Mouse (Mus musculus) hindbrain, embryonic 11.5 days (tissue): ENCODE results near the gene Ttc28. TPM values are rescaled to one million over a fixed set of nuclear protein-coding genes. Genes with fewer than 3 reads are reported as not detected.

ENCODE experiments used
- ATAC-seq: fragments of 200-750 bp; cut with Nextera tagmentation; 2 replicates; pipeline ENCODE4 v1.8.0; 2017; ENCODE audit warnings: mild to moderate bottlenecking, moderate TSS enrichment, moderate library complexity; ENCODE audit not compliant: low FRiP score
- DNase-seq: peaks from one replicate; pipeline ENCODE4 v3.0.0-alpha.2; 2015; ENCODE audit warnings: low spot score
- H3K27ac ChIP-seq: fragments of 300-500 bp; sonication (generic); 2 replicates; pipeline ENCODE4 v1.5.1; 2014; ENCODE audit warnings: mild to moderate bottlenecking, low read depth, low read length
- H3K27me3 ChIP-seq: fragments of 300-500 bp; sonication (generic); 2 replicates; pipeline ENCODE4 v1.6.1; 2014; ENCODE audit warnings: mild to moderate bottlenecking, low read length, moderate library complexity, mixed read lengths; ENCODE audit not compliant: control insufficient read depth, insufficient read depth
- H3K36me3 ChIP-seq: fragments of 300-500 bp; sonication (generic); 2 replicates; pipeline ENCODE4 v1.6.1; 2014; ENCODE audit warnings: mild to moderate bottlenecking, low read length, moderate library complexity, mixed read lengths; ENCODE audit not compliant: control insufficient read depth, insufficient read depth
- H3K4me1 ChIP-seq: fragments of 300-500 bp; sonication (generic); replicated peaks from 2 replicates; pipeline ENCODE4 v1.6.1; 2014; ENCODE audit warnings: low read length, mixed read lengths; ENCODE audit not compliant: control insufficient read depth, insufficient read depth
- H3K4me2 ChIP-seq: fragments of 300-500 bp; sonication (generic); replicated peaks from 2 replicates; pipeline ENCODE4 v1.6.1; 2014; ENCODE audit warnings: mild to moderate bottlenecking, low read depth, low read length
- H3K4me3 ChIP-seq: fragments of 300-500 bp; sonication (generic); 2 replicates; pipeline ENCODE4 v1.5.1; 2014; ENCODE audit warnings: low read depth, low read length
- H3K9ac ChIP-seq: fragments of 300-500 bp; sonication (generic); 2 replicates; pipeline ENCODE4 v1.6.1; 2014; ENCODE audit warnings: low read depth, low read length
- H3K9me3 ChIP-seq: fragments of 300-500 bp; sonication (generic); 2 replicates; pipeline ENCODE4 v1.6.1; 2016; ENCODE audit warnings: low read length; ENCODE audit not compliant: control insufficient read depth
- whole genome bisulfite sequencing: fragments of 180-500 bp; shearing (Covaris S2); extraction: QIAGEN DNeasy Blood & Tissue Kit; methylation state at CpG from one replicate; pipeline ENCODE4 v1.1.7; 2014; 5-methylcytosine and 5-hydroxymethylcytosine counted together
- polyA plus RNA-seq: library from polyadenylated mRNA; unstranded; fragments of >200 nt; fragmentation: Nextera tagmentation; extraction: Ambion mirVana; gene quantifications from 2 replicates; pipeline ENCODE4 v1.2.1, GENCODE M21; 2014

Ttc28 gene
- polyA plus RNA-seq, 1 experiment from 2014 or later: 15.6 TPM

GRCm38 (mm10) chr5:110960067-110960466, 80.5 kb downstream of the Ttc28 start:
- Histone ChIP-seq H3K9ac (no peak overlapping the region), H3K4me1 (no peaks in the 10 kb centered on the region), H3K27me3 (no peaks in the 10 kb centered on the region), H3K4me3 (no peak overlapping the region), H3K27ac (no peak overlapping the region), H3K36me3 (no peaks in the 10 kb centered on the region), H3K4me2 (no peak overlapping the region), H3K9me3 (no peaks in the 10 kb centered on the region)
- DNase-seq (no peak), ATAC-seq (no peak)
- whole genome bisulfite sequencing: 48% methylated on average over 4 of the region's 4 CpGs

- Histone ChIP-seq H3K4me3 (no peak overlapping the region), H3K9ac (no peak overlapping the region), H3K4me2 (no peak overlapping the region), H3K27ac (no peak overlapping the region), H3K36me3 (no peaks in the 10 kb centered on the region), H3K27me3 (no peaks in the 10 kb centered on the region), H3K9me3 (no peaks in the 10 kb centered on the region), H3K4me1 (no peaks in the 10 kb centered on the region)
- DNase-seq (no peak), ATAC-seq (no peak)
- 87% methylated on average over 4 of the region's 4 CpGs for WGBS
These were observed 81.3 kb downstream of the Ttc28 start for GRCm38 (mm10) chr5:110960890-110961289.

- no peaks in the 10 kb centered on the region for H3K9me3 ChIP-seq
- no peaks in the 10 kb centered on the region for H3K36me3 ChIP-seq
- H3K4me1 ChIP-seq: no peaks in the 10 kb centered on the region
- H3K9ac ChIP-seq: no peak overlapping the region
- H3K27me3 ChIP-seq: no peaks in the 10 kb centered on the region
- ATAC-seq (no peak), DNase-seq (no peak)
- WGBS: 78% methylated on average over 11 of the region's 11 CpGs
- no peak overlapping the region for H3K4me3 ChIP-seq
- no peak overlapping the region for H3K27ac ChIP-seq
- H3K4me2 ChIP-seq: no peak overlapping the region
These were observed 88.0 kb downstream of the Ttc28 start for GRCm38 (mm10) chr5:110967483-110968055.

GRCm38 (mm10) chr5:110968566-110968965, 89.0 kb downstream of the Ttc28 start:
- H3K4me1 ChIP-seq: no peaks in the 10 kb centered on the region
- no peaks in the 10 kb centered on the region for H3K27me3 ChIP-seq
- H3K9ac ChIP-seq: no peak overlapping the region
- ATAC-seq: no peak
- H3K9me3 ChIP-seq: no peaks in the 10 kb centered on the region
- H3K4me3 ChIP-seq: no peak overlapping the region
- H3K36me3 ChIP-seq: no peaks in the 10 kb centered on the region
- no peak overlapping the region for H3K4me2 ChIP-seq
- H3K27ac ChIP-seq: no peak overlapping the region
- DNase-seq: no peak
- WGBS: 71% methylated on average over 1 of the region's 1 CpGs

- Histone ChIP-seq H3K9me3 (no peaks in the 10 kb centered on the region), H3K27ac (no peak overlapping the region), H3K9ac (no peak overlapping the region), H3K27me3 (no peaks in the 10 kb centered on the region), H3K4me2 (no peak overlapping the region), H3K4me1 (no peaks in the 10 kb centered on the region), H3K4me3 (no peak overlapping the region), H3K36me3 (no peaks in the 10 kb centered on the region)
- ATAC-seq (no peak), DNase-seq (no peak)
- 85% methylated on average over 9 of the region's 9 CpGs for WGBS
These were observed 90.7 kb downstream of the Ttc28 start for GRCm38 (mm10) chr5:110970162-110970780.

GRCm38 (mm10) chr5:110976721-110977120, 97.1 kb downstream of the Ttc28 start:
- H3K9ac ChIP-seq: no peak overlapping the region
- H3K4me1 ChIP-seq: no peaks in the 10 kb centered on the region
- DNase-seq (no peak), ATAC-seq (no peak)
- no peaks in the 10 kb centered on the region for H3K36me3 ChIP-seq
- no peaks in the 10 kb centered on the region for H3K9me3 ChIP-seq
- H3K27me3 ChIP-seq: no peaks in the 10 kb centered on the region
- WGBS: 90% methylated on average over 7 of the region's 7 CpGs
- H3K27ac ChIP-seq: no peak overlapping the region
- H3K4me2 ChIP-seq: no peak overlapping the region
- H3K4me3 ChIP-seq: no peak overlapping the region

- H3K9ac ChIP-seq: no peak overlapping the region
- no peak for ATAC-seq
- H3K4me3 ChIP-seq: no peak overlapping the region
These were observed 98.2 kb downstream of the Ttc28 start for GRCm38 (mm10) chr5:110977796-110978195.

GRCm38 (mm10) chr5:110978461-110978860, 98.9 kb downstream of the Ttc28 start:
- Histone ChIP-seq H3K4me2 (peak overlapping the region; percentile 96), H3K4me1 (no peaks in the 10 kb centered on the region), H3K27me3 (no peaks in the 10 kb centered on the region), H3K27ac (peak overlapping the region; percentile 83; the same call in 1 of the 2 replicates), H3K36me3 (no peaks in the 10 kb centered on the region), H3K9me3 (no peaks in the 10 kb centered on the region), H3K9ac (peak overlapping the region; percentile 66; the same call in 1 of the 2 replicates), H3K4me3 (peak overlapping the region; percentile 68)
- DNase-seq: peak; percentile 75
- ATAC-seq: peak; percentile 64; the same call in 1 of the 2 replicates
- WGBS: 4% methylated on average over 9 of the region's 9 CpGs

More at GRCm38 (mm10) chr5:110977796-110978195, 98.2 kb downstream of the Ttc28 start:
- Histone ChIP-seq H3K4me1 (no peaks in the 10 kb centered on the region), H3K4me2 (no peak overlapping the region), H3K36me3 (no peaks in the 10 kb centered on the region), H3K9me3 (no peaks in the 10 kb centered on the region), H3K27me3 (no peaks in the 10 kb centered on the region), H3K27ac (no peak overlapping the region)
- WGBS: 88% methylated on average over 4 of the region's 4 CpGs
- no peak for DNase-seq
